Mouse (Mus musculus) liver, embryonic 11.5 days (tissue): ENCODE results near the gene Rrm2. TPM values are rescaled to one million over a fixed set of nuclear protein-coding genes. Genes with fewer than 3 reads are reported as not detected.

Experiments used
- ATAC-seq: fragments of 200-750 bp; cut with Nextera tagmentation; replicated peaks from 2 replicates; pipeline ENCODE4 v1.8.0; 2017; ENCODE audit warnings: moderate number of reproducible peaks, mild to moderate bottlenecking, moderate TSS enrichment, moderate library complexity; ENCODE audit not compliant: low FRiP score
- DNase-seq: peaks from one replicate; pipeline ENCODE4 v3.0.0-alpha.2; 2017; ENCODE audit warnings: low spot score
- H3K27ac ChIP-seq: fragments of 300-500 bp; sonication (generic); 2 replicates; pipeline ENCODE4 v1.5.1; 2014; ENCODE audit warnings: mild to moderate bottlenecking, low read depth, low read length, control low read depth
- H3K27me3 ChIP-seq: fragments of 300-500 bp; sonication (generic); replicated peaks from 2 replicates; pipeline ENCODE4 v1.6.1; 2014; ENCODE audit warnings: low read length, mixed read lengths; ENCODE audit not compliant: control insufficient read depth, insufficient read depth
- H3K36me3 ChIP-seq: fragments of 300-500 bp; sonication (generic); 2 replicates; pipeline ENCODE4 v1.6.1; 2014; ENCODE audit warnings: mild to moderate bottlenecking, low read length, moderate library complexity, mixed read lengths; ENCODE audit not compliant: control insufficient read depth, insufficient read depth
- H3K4me1 ChIP-seq: fragments of 300-500 bp; sonication (generic); replicated peaks from 2 replicates; pipeline ENCODE4 v1.6.1; 2014; ENCODE audit warnings: low read length, mixed read lengths; ENCODE audit not compliant: control insufficient read depth, insufficient read depth
- H3K4me2 ChIP-seq: fragments of 300-500 bp; sonication (generic); 2 replicates; pipeline ENCODE4 v1.6.1; 2014; ENCODE audit warnings: mild to moderate bottlenecking, control low read depth, moderate library complexity
- H3K4me3 ChIP-seq: fragments of 300-500 bp; sonication (generic); 2 replicates; pipeline ENCODE4 v1.5.1; 2014; ENCODE audit warnings: low read depth, low read length, control low read depth
- H3K9ac ChIP-seq: fragments of 300-500 bp; sonication (generic); 2 replicates; pipeline ENCODE4 v1.6.1; 2014; ENCODE audit warnings: low read depth, low read length, control low read depth
- H3K9me3 ChIP-seq: fragments of 300-500 bp; sonication (generic); 2 replicates; pipeline ENCODE4 v1.6.1; 2016; ENCODE audit warnings: low read length, inconsistent platforms, mixed read lengths; ENCODE audit not compliant: control insufficient read depth
- WGBS: fragments of 180-500 bp; shearing (Covaris S2); extraction: QIAGEN DNeasy Blood & Tissue Kit; methylation state at CpG from one replicate; pipeline ENCODE4 v1.1.7; 2014; 5-methylcytosine and 5-hydroxymethylcytosine counted together
- polyA plus RNA-seq: library from polyadenylated mRNA; unstranded; fragments of >200 nt; fragmentation: Nextera tagmentation; extraction: Ambion mirVana; gene quantifications from 2 replicates; pipeline ENCODE4 v1.2.1, GENCODE M21; 2014

Gene Rrm2
- polyA plus RNA-seq, result 422 and 475 TPM in 2 replicates

DNA sequence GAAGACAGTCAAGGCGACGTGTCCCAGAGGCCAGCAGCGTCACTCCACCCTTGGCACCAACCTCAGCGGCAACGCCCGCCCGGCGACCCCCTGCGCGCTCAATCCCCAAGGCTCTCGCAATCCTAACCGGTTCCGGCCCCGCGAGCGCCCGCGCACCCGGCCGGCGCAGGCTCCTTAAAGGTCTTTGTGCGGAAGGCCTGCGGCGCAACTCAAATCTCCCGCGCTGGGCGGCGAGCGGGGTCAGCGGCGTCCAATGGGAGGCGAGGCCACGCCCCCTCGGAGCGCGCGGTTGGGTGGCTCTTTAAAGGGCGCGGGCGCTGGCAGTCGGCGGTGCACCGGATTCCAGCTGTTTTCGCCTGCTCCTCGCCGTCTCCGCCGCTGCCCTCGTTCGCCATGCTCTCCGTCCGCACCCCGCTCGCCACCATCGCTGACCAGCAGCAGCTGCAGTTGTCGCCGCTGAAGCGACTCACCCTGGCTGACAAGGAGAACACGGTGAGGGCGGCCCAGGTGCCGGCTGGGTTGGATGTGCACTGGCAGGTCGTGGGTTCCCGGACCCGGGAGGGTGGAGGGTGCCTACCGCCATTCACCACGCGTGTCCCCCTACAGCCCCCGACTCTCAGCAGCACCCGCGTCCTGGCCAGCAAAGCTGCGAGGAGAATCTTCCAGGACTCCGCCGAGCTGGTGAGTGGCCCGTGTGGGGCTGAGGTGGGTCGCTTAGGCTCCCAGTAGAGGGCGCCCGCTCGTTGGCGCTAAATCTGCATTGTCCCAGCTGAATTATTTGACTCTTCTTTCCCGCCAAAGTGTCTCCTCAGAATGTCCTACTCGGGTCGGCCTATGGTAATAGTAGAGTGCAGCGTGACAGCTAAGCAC is at the start of gene Rrm2:
Gene Rrm2, plus strand, starts transcription at position 288 of the 870 bp plus-strand sequence.
- H3K4me1 ChIP-seq, result peaks cover 26% of the 10 kb centered on the region
- H3K4me3 ChIP-seq, result peak within 1 kb of the TSS; percentile 96
- H3K4me2 ChIP-seq, result peak within 1 kb of the TSS; percentile 91
- peak; percentile 86 for ATAC-seq
- H3K9me3 ChIP-seq, result no peaks in the 10 kb centered on the region
- H3K27me3 ChIP-seq, result no peaks in the 10 kb centered on the region
- H3K27ac ChIP-seq, result peak within 1 kb of the TSS; percentile 91
- peak; percentile 95 for DNase-seq
- under 1% methylated on average over 83 of the region's 83 CpGs for WGBS
- peak within 1 kb of the TSS; percentile 98 for H3K9ac ChIP-seq
- H3K36me3 ChIP-seq, result peaks cover 25% of the 10 kb centered on the region

DNA sequence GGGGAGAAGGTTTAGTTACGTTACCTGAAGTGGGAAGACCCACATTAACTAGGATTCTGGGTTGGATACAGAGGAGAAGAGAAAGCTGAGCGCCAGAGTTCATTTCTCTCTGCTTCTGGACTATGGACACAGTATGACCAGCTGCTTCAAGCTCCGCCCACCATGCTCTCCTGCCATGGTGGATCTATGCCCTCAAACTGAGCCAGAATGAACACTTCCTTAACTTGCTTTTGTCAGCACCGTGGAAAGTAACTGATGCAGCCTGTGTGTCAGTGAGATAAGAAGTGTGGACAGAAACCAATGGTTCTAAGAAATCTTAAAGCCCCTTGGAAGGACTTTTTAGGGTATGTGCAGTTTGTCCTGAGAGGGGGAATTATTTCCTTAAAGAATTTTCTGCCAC is 49.0 kb upstream of the Rrm2 start:
- H3K9me3 ChIP-seq, result no peaks in the 10 kb centered on the region
- H3K36me3 ChIP-seq, result peaks cover 41% of the 10 kb centered on the region
- ATAC-seq (peak; percentile 61), DNase-seq (no peak)
- peaks cover 23% of the 10 kb centered on the region for H3K4me1 ChIP-seq
- no peak overlapping the region for H3K4me3 ChIP-seq
- peak overlapping the region; percentile 14 for H3K4me2 ChIP-seq
- no peaks in the 10 kb centered on the region for H3K27me3 ChIP-seq
- H3K9ac ChIP-seq, result no peak overlapping the region
- H3K27ac ChIP-seq, result peak overlapping the region; percentile 19; the same call in 1 of the 2 replicates
- WGBS, result 72% methylated on average over 4 of the region's 4 CpGs

DNA sequence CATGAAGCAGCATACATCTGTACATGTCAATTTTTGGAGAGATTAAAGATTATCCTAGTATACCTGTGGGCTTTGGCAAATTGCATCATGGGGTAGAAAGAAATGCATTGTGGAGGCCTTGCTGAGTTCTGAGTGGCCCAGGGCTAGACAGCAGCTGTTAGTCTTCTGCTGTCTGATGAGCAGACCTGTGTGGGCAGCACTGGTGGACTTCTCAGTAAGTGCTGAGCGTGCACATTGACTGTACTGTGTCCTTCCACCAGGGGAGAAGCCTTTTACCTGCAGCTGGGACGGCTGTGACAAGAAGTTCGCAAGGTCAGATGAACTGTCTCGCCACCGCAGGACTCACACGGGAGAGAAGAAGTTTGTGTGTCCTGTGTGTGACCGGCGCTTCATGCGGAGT is 48.1 kb upstream of the Rrm2 start:
- DNase-seq, result no peak
- Histone ChIP-seq H3K9ac (no peak overlapping the region), H3K36me3 (peaks cover 34% of the 10 kb centered on the region), H3K27ac (no peak overlapping the region), H3K4me3 (no peak overlapping the region), H3K9me3 (no peaks in the 10 kb centered on the region), H3K27me3 (no peaks in the 10 kb centered on the region), H3K4me1 (peaks cover 19% of the 10 kb centered on the region), H3K4me2 (no peak overlapping the region)
- 92% methylated on average over 9 of the region's 9 CpGs for WGBS
- no peak for ATAC-seq

DNA sequence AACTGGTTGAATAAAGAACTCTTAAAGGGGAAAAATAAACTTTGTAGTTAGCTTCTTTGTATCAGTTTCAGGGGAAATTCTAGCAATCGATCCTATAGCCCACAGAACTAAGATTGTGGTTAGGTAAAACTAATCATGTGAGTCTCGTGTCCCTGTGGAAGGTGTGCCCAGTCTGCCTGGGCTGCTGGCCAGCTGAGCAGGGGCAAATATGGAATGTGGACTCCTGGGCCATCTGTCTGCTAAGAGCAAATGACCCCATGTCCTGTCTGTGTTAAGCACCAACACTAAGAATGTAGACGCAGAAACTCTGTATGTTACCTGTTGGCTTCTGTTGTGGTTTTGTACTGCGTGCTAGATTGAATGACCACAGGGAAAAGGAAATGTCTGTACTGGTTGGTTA is 46.9 kb upstream of the Rrm2 start:
- H3K4me1 ChIP-seq, result peaks cover 18% of the 10 kb centered on the region
- no peak for DNase-seq
- H3K9ac ChIP-seq, result no peak overlapping the region
- H3K27me3 ChIP-seq, result no peaks in the 10 kb centered on the region
- H3K4me3 ChIP-seq, result no peak overlapping the region
- ATAC-seq, result no peak
- WGBS, result 74% methylated on average over 4 of the region's 4 CpGs
- peaks cover 27% of the 10 kb centered on the region for H3K36me3 ChIP-seq
- H3K9me3 ChIP-seq, result no peaks in the 10 kb centered on the region
- H3K27ac ChIP-seq, result no peak overlapping the region
- no peak overlapping the region for H3K4me2 ChIP-seq

DNA sequence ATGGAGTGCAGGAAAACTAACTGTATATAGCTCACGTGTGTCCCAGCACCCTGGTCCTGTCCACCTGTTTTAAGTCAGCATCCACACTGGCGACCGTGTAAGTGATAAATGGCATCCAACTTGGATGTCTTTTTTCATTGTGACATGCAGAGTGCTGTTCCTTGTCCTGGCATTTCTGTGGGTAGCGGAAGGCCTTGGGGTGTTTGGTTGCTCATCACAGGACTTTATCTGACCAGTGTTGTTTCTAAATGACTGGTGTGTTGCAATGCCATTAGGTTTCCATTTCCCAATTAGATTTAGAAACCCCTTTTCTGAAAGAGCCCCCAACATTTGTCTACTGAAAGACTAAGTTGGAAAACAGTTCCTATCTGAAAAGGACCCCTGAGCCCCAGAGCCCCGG is 45.9 kb upstream of the Rrm2 start:
- Histone ChIP-seq H3K27ac (no peak overlapping the region), H3K4me1 (peaks cover 13% of the 10 kb centered on the region), H3K9me3 (no peaks in the 10 kb centered on the region), H3K4me3 (no peak overlapping the region), H3K36me3 (peaks cover 18% of the 10 kb centered on the region), H3K4me2 (no peak overlapping the region), H3K9ac (no peak overlapping the region), H3K27me3 (no peaks in the 10 kb centered on the region)
- 88% methylated on average over 5 of the region's 5 CpGs for WGBS
- no peak for ATAC-seq
- no peak for DNase-seq

DNA sequence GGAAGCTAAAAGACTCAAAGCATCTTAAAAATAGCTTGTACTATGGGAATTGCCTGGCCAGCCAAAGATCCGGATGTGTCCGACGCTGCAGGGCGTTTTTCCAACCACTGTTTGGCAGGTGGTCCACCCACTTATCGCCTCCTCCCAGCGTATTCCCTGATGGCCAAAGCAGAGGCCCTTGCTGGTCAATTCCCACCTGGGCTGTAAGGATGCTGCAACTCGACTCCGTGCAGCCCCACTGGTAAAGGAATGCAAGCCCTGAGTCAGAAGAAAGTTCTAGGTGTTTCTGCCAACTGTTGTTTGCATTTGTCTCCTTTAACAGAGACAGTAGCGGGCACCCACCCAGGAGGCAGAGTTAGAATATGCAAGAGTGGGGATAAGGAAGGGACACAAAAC is 27.9 kb upstream of the Rrm2 start:
- DNase-seq, result no peak

DNA sequence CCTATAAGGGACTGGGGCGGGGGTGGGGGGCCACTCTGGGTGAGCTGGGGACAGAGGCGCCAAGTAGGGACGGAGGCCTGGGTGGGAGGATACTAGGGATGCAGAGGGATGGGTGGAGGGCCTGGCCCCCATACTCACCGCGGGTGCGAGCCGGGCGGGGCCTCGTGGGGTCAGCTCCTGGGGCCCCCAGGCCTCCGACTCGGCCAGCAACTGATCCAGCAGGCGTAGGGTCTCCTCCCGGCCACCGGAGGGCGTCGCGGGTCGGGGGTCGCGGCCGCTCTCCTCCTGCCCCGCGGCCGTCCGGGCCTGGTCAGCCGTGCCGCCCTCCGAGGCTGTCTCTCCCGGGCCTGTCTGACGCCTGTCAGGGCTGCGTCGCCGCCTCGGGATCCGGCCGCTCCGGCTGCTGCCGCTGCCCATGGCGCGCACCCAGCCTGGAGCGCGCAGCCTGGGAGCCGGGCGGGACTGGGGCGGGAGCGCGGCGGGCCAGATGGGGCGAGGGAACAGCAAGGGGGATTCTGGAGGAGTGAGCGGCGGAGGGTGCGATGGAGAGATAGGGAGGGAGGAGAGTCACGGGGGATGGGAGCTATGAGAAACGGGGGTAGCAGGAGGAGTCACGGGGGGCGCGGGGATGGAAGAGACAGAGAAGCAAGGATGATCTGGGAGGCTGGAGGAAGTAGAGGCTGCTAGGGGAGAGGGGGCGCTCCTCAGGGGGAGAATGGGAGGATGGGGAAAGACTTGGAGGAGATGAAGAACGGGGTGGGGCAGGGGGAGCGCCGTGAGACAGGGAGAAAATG is 27.4 kb upstream of the Rrm2 start:
- Histone ChIP-seq H3K9me3 (no peaks in the 10 kb centered on the region), H3K9ac (peak overlapping the region; percentile 6; the same call in 1 of the 2 replicates), H3K27me3 (peaks cover 46% of the 10 kb centered on the region), H3K4me2 (peak overlapping the region; percentile 70), H3K27ac (no peak overlapping the region), H3K36me3 (no peaks in the 10 kb centered on the region), H3K4me1 (peaks cover 9% of the 10 kb centered on the region), H3K4me3 (peak overlapping the region; percentile 55)
- DNase-seq (no peak), ATAC-seq (no peak)
- 3% methylated on average over 52 of the region's 61 CpGs for WGBS

More for the DNA sequence above, 27.9 kb upstream of the Rrm2 start:
- H3K27ac ChIP-seq, result no peak overlapping the region
- H3K36me3 ChIP-seq, result no peaks in the 10 kb centered on the region
- WGBS, result 13% methylated on average over 9 of the region's 9 CpGs
- H3K27me3 ChIP-seq, result peaks cover 46% of the 10 kb centered on the region
- H3K9ac ChIP-seq, result no peak overlapping the region
- peak overlapping the region; percentile 70 for H3K4me2 ChIP-seq
- peak overlapping the region; percentile 55 for H3K4me3 ChIP-seq
- peaks cover 9% of the 10 kb centered on the region for H3K4me1 ChIP-seq
- no peaks in the 10 kb centered on the region for H3K9me3 ChIP-seq
- no peak for ATAC-seq

DNA sequence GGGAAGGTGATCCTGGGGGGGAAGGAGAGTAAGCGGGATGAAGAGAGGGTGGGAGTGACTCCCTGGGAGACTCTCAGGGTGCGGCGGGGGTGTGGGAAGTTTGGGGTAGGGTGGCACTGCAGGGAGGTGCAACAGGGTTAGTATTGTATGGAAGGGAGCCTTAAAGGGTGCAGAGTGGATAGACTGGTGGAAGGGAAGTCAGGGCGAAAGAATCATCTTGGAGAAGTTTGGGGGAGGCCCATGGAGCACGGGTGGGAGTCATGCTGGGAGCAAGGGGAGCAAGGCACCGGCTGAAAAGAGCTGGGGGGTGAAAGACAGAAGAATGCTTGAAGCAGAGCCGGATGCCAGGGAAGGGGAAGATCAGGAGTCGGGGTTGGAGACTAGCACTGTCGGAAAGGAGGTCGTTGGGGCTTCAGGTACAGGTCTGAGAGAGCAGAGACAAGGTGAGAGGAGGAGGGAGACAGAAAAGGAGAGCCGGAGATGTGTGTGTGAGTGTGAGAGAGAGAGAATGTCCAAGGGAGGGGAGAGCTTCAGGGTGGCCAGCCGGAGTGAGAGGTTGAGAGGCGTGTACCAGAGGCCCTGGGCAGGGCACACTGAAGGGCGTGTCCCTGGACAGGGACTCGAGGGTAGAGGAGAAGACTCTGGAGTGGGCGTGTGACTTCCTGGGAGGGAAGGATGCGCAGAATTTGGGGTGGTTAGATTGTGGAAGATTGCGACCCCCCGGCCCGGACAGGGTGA is 26.6 kb upstream of the Rrm2 start, which contains the start of gene Cys1:
Gene Cys1, minus strand, starts transcription at position 528 of the 738 bp plus-strand sequence.
- Histone ChIP-seq H3K4me1 (peaks cover 9% of the 10 kb centered on the region), H3K4me3 (peak within 1 kb of the TSS; percentile 55), H3K27me3 (peaks cover 48% of the 10 kb centered on the region), H3K9me3 (no peaks in the 10 kb centered on the region), H3K36me3 (no peaks in the 10 kb centered on the region), H3K27ac (no peak within 1 kb of the TSS), H3K9ac (peak within 1 kb of the TSS; percentile 6; the same call in 1 of the 2 replicates), H3K4me2 (peak within 1 kb of the TSS; percentile 70)
- DNase-seq, result no peak
- WGBS, result 4% methylated on average over 20 of the region's 20 CpGs
- ATAC-seq, result no peak
